Mouse (Mus musculus) kidney, adult 2 months (tissue): ENCODE measurements around the gene Tnfaip2. TPM values are rescaled to one million over a fixed set of nuclear protein-coding genes. Genes with fewer than 3 reads are reported as not detected.

Experiments
- DNase-seq: peaks from one replicate; pipeline ENCODE4 v3.0.0; 2021
- H3K27ac ChIP-seq: fragments of 200-500 bp; 2 replicates; pipeline ENCODE4 v1.5.1; 2012; ENCODE audit warnings: low read depth, low read length, control low read depth, inconsistent platforms; ENCODE audit not compliant: insufficient read depth
- H3K27me3 ChIP-seq: fragments of 200-500 bp; replicated peaks from 2 replicates; pipeline ENCODE4 v1.6.1; 2012; ENCODE audit warnings: mild to moderate bottlenecking, moderate library complexity, low read length, inconsistent platforms; ENCODE audit not compliant: control insufficient read depth, insufficient read depth
- H3K36me3 ChIP-seq: fragments of 200-500 bp; 2 replicates; pipeline ENCODE4 v1.6.1; 2012; ENCODE audit warnings: mild to moderate bottlenecking, moderate library complexity, low read length, inconsistent platforms; ENCODE audit not compliant: control insufficient read depth, insufficient read depth
- H3K4me1 ChIP-seq: fragments of 200-500 bp; 2 replicates; pipeline ENCODE4 v1.6.1; 2011; ENCODE audit warnings: low read length; ENCODE audit not compliant: control insufficient read depth, insufficient read depth
- H3K4me3 ChIP-seq: fragments of 200-500 bp; 2 replicates; pipeline ENCODE4 v1.5.1; 2011; ENCODE audit warnings: mild to moderate bottlenecking, low read depth, low read length, control low read depth; ENCODE audit not compliant: insufficient read depth
- CTCF ChIP-seq: fragments of 200-500 bp; conservative IDR thresholded peaks from 2 replicates; pipeline ENCODE4 v1.5.1; 2011; ENCODE audit warnings: low read depth, mild to moderate bottlenecking, control low read depth, low read length, moderate library complexity, mixed read lengths; ENCODE audit not compliant: insufficient read depth, insufficient read length
- POLR2A ChIP-seq: fragments of 200-500 bp; IDR thresholded peaks from one replicate; pipeline ENCODE4 v1.6.1; 2011; ENCODE audit warnings: low read depth, low read length, control low read depth
- WGBS: fragments of 180-500 bp; shearing (Covaris S2); methylation state at CpG from one replicate; pipeline ENCODE4 v1.1.7; 2018; 5-methylcytosine and 5-hydroxymethylcytosine counted together
- polyA plus RNA-seq: library from polyadenylated mRNA; depleted of rRNA; stranded (reverse); fragments of >200 nt; gene quantifications from 2 replicates; pipeline ENCODE4 v1.2.3, GENCODE M21; 2012

Gene Tnfaip2
- polyA plus RNA-seq, 1 experiment: 48.5 TPM

DNA sequence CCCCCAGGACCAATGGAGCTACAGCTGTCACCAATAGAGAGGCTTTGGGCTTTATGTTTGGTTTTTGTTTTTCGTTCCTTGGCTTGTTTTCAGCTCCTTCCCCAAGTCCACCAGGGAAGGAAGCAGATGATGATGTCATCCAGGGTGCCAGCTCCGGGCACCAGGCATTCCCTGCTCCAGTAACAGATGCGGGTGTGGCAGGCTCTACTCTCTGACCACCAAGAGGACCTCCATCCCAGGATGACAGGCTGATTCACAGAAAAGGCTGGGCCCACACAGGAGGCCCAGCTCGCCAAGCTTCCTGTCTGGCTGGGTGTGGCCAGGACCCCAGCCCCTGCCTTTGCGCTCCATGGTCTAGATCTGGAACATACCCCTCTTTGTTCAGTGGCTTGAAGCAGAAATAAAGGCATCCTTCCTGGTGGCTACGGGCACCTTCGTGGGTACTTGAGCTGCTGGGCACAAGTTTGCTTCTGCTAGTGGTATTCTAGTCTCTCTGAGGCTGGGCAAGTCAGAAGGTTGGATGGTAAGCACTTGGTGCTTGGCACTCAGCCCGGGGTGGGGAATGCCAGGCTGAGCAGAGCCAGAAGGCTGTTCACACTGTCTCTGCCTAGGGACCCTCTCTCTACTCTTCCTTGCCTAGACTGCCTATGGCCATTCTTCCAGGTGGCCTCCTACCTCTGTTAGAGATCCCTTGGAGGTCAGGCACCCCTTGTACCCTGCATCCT, 30.5 kb upstream of the Tnfaip2 start:
- WGBS: 75% methylated on average over 8 of the region's 8 CpGs
- no peaks in the 10 kb centered on the region for H3K4me1 ChIP-seq
- no peaks in the 10 kb centered on the region for H3K36me3 ChIP-seq
- DNase-seq: no peak
- no peak overlapping the region for H3K27ac ChIP-seq
- H3K4me3 ChIP-seq: no peak overlapping the region
- TF ChIP-seq POLR2A: no peak
- no peak for TF ChIP-seq CTCF
- H3K27me3 ChIP-seq: no peaks in the 10 kb centered on the region

DNA sequence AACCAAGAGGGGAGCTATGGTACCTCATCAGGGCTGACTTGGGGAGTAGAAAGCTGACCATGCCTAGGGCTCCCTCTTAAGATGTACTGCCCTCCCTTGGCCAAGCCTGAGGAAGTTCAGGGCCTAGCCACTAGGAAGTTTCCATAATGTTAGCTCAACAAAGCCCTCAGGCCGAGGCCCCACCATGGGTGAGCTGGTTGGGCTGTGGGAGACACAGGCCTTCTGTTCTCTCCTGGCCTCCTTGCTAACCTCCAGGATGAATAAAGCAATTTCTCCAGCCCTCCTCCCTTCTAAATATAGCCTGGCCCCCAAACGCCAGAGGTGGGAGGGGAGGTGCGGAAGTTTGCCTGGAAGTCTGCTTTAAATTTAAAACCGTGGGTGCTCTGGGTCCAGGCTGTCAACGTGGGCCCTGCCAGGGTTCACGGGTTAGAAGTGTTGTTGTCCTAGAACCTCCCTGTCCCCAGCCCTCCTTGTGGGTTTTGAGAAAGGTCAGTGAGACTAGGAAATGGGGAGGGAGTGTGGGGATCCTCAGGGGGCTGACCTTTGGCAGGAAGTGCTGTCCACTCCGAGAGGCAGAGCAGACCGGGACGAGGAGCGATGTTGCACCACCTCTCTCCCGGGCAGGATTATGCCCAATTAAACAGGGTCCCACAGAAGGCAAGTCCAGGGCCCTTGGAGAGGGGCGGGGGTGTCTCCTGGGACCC, 29.5 kb upstream of the Tnfaip2 start:
- whole genome bisulfite sequencing: 34% methylated on average over 12 of the region's 12 CpGs
- peak overlapping the region; percentile 27 for H3K27ac ChIP-seq
- no peak overlapping the region for H3K4me3 ChIP-seq

DNA sequence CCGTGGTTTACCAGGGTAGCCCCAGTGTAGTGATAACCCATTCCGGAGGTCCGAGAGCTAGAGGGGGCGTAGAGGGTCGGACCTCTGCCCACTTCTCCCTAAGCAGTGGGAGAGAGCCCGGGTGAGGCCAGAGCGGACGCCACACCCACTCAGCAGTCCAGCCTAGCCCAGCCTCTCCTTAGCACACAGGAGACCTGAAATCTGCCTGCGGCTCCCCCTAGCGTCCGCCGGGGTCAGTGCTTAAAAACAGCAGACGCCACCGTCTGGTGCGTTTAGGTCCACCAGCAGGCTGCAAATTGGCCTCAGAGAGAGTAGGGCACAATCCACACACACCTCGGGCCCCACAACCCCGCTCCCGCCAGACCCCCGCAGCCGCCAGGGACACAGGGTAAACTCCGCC, 29.0 kb upstream of the Tnfaip2 start:
- peak; percentile 95 for DNase-seq
- TF ChIP-seq CTCF (peak; percentile 98), POLR2A (no peak)
- Histone ChIP-seq H3K27ac (peak overlapping the region; percentile 27), H3K4me3 (no peak overlapping the region), H3K36me3 (no peaks in the 10 kb centered on the region), H3K4me1 (no peaks in the 10 kb centered on the region), H3K27me3 (no peaks in the 10 kb centered on the region)
- 1% methylated on average over 21 of the region's 21 CpGs for WGBS

More for the DNA sequence above, 29.5 kb upstream of the Tnfaip2 start:
- Histone ChIP-seq H3K4me1 (no peaks in the 10 kb centered on the region), H3K36me3 (no peaks in the 10 kb centered on the region), H3K27me3 (no peaks in the 10 kb centered on the region)
- TF ChIP-seq CTCF: no peak
- TF ChIP-seq POLR2A: no peak
- peak; percentile 67 for DNase-seq

DNA sequence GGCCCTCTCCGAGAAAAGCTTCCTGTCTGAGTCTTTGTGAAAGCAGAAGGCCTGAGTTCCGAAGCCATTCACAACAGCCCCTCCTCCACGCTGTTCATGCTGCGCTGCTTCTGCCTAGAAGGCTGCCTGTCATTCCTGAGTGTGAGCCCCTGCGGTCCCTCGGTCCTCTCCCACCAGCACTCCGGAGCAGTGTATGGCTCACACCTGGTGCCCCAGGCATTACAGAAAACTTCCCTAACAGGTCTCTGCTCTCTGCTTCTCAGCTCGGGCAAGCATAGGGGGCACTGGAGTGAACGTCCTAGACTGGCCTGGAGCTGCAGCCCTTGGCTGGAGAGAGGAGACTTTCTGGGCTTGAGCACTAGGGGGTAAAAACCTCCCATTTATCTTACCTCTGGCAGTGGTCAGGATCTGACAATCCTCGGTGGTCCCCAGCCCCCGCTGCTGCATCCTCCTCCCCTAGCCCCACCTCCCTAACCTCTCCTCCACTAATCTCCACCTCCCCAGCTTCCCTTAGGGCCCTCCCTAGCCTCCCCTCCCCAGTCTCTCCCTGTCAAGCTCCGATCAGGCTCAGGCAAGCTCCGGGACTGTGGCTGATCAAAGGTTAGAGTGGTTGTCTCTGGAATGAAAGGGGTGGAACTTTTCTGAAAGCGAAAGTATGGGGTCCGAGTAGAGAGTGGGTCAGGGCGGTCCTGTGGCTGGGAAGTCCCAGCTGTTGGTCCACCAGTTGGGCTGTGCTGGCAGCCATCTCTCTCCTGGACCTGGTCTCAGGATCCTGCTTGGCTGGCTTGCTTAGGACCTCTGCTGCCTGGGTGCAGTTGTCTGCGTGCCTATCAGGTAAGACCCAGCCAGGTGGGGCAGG, 25.1 kb upstream of the Tnfaip2 start, which contains the start of gene Exoc3l4:
Exoc3l4 (plus strand) TSS at position 97 of the 859 bp plus-strand sequence.
- Histone ChIP-seq H3K36me3 (no peaks in the 10 kb centered on the region), H3K4me1 (no peaks in the 10 kb centered on the region), H3K27me3 (no peaks in the 10 kb centered on the region), H3K27ac (peak within 1 kb of the TSS; percentile 57; the same call in 1 of the 2 replicates), H3K4me3 (peak within 1 kb of the TSS; percentile 57)
- DNase-seq: peak; percentile 65
- TF ChIP-seq POLR2A (no peak), CTCF (no peak)
- WGBS: 9% methylated on average over 17 of the region's 17 CpGs

DNA sequence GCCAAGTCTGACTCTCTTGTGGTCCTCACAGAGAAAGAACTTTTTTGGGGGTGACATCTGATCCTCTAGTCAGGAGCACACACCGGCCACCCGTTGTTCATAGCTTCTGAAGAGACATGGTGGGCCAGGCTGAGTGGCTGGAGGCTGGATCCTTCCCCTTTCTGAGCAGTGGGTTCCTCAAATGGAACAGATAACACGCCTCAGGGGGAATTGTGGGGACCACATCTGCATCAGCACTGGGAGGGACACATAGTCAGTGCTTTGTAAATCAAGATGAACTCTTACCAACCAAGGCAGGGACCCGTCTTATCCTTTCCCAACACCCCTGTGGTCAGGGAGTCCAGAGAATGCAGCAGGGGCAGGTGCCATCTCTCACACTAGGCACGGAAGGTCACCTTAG, 22.4 kb upstream of the Tnfaip2 start:
- TF ChIP-seq POLR2A: no peak
- TF ChIP-seq CTCF: no peak
- H3K36me3 ChIP-seq: no peaks in the 10 kb centered on the region
- DNase-seq: no peak
- H3K27ac ChIP-seq: no peak overlapping the region
- H3K4me3 ChIP-seq: no peak overlapping the region
- no peaks in the 10 kb centered on the region for H3K4me1 ChIP-seq
- 83% methylated on average over 5 of the region's 5 CpGs for WGBS
- no peaks in the 10 kb centered on the region for H3K27me3 ChIP-seq

DNA sequence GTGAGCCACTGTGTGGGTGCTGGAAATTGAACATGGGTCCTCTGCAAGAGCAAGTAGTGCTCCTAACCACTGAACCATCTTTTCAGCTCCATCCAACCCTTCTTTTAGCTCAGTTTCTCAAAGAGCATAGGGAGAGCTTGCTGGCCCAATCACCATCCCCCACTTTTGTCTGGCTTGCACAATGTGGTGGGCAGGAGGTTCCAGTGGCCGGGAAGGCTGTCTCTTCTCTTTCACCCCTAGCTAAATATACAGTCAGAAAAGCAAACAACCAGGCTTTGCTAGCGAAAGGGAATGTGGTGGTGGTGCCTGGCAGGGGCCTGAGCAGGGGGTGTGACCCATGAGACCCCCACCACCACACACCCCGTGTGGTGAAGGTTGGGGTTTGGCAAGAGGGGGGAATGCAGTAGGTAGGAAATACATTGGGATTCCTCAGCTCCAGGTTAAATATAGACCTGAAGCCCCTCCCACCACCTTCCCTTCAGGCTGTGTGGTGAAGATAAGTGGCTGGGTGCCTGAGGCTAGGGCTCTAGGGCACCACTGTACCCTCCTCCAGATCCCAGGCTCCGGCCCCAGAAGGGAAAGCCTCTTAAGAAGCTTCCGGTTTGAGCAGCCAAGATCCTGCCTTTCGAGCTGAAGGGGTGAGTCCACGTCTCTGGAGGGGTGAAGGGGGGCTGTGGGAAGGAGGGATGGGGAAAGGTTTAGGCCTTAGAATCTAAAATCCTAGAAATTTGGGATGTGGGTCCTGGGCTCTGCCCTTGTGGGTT, 21.1 kb upstream of the Tnfaip2 start:
- WGBS: 51% methylated on average over 7 of the region's 7 CpGs
- no peaks in the 10 kb centered on the region for H3K27me3 ChIP-seq
- DNase-seq: no peak
- no peak overlapping the region for H3K27ac ChIP-seq
- H3K4me1 ChIP-seq: no peaks in the 10 kb centered on the region
- no peak for TF ChIP-seq POLR2A
- no peak for TF ChIP-seq CTCF
- H3K36me3 ChIP-seq: no peaks in the 10 kb centered on the region
- H3K4me3 ChIP-seq: no peak overlapping the region
